In genomic region chr8:122395291-122395690, GRCm38 (mm10) we compare ENCODE assay signal across 37 mouse cellular contexts. TPM values are rescaled to one million over a fixed set of nuclear protein-coding genes. Genes with fewer than 3 reads are reported as not detected.
DNase-seq lines count a peak whose midpoint lies in the region; ATAC-seq and TF ChIP-seq lines count a peak whose summit lies in the region.
"Had no signal": no experiment of that assay in that cellular context is flagged by ENCODE, and none has a peak within 500 bp of the region (broad histone marks: within the 10 kb centered on the region; RNA-seq: fewer than 3 reads in every experiment).

No protein-coding gene starts in this region.

- no peaks in the 10 kb centered on the region for H3K27me3 ChIP-seq in midbrain, postnatal 0 days (ENCODE audit: insufficient read depth, low read length)
- H3K27me3 ChIP-seq in midbrain, embryonic 15.5 days (replicated peaks), result no peaks in the 10 kb centered on the region
- H3K27me3 ChIP-seq in forebrain, embryonic 16.5 days (replicated peaks; ENCODE audit: control insufficient read depth, insufficient read depth, low read length), result no peaks in the 10 kb centered on the region
- H3K27me3 ChIP-seq: CH12.LX; intestine, embryonic 15.5 days; liver, embryonic 12.5 days; megakaryocyte, embryonic 14.5 days; midbrain, embryonic 13.5 days had no signal

- no peak overlapping the region for H3K27ac ChIP-seq in midbrain, postnatal 0 days (ENCODE audit: low read depth, low read length)
- H3K27ac ChIP-seq in midbrain, embryonic 15.5 days, result no peak overlapping the region
- H3K27ac ChIP-seq in forebrain, embryonic 16.5 days (ENCODE audit: low read length), result no peak overlapping the region
- H3K27ac ChIP-seq: hindbrain, embryonic 10.5 days; intestine, embryonic 15.5 days; kidney, postnatal 0 days; liver, embryonic 12.5 days; midbrain, embryonic 13.5 days had no signal

- TF ChIP-seq CTCF in midbrain, postnatal 0 days (IDR thresholded peaks at IDR 0.05), result no peak

- no peak for DNase-seq in cerebellum, postnatal 4 days (ENCODE audit: low spot score in 2 of 2)
- DNase-seq in midbrain, postnatal 0 days (ENCODE audit: low spot score), result peak; percentile 21
- DNase-seq in cerebellum, adult 9-10 months, result peak; percentile 80
- DNase-seq in cerebellum, postnatal 36 days, result peak; percentile 45 to 54
- DNase-seq: adrenal gland, adult 8-10 months; forebrain, postnatal 0 days; gastrocnemius, postnatal 14 days; heart, postnatal 14 days; kidney, adult 2 months; kidney, postnatal 4 days; liver, postnatal 0 days; lung, postnatal 4 days; thymus, adult 2 months; thymus, postnatal 4 days had no signal

- H3K36me3 ChIP-seq in midbrain, postnatal 0 days (ENCODE audit: insufficient read depth, low read length), result peaks cover 46% of the 10 kb centered on the region
- peaks cover 43% of the 10 kb centered on the region for H3K36me3 ChIP-seq in midbrain, embryonic 15.5 days (replicated peaks)
- H3K36me3 ChIP-seq in forebrain, embryonic 16.5 days (ENCODE audit: control insufficient read depth, insufficient read depth), result peaks cover 18% of the 10 kb centered on the region

- WGBS in midbrain, postnatal 0 days, result 81% methylated on average over 6 of the region's 6 CpGs
- WGBS in midbrain, embryonic 15.5 days, result 86% methylated on average over 6 of the region's 6 CpGs
- WGBS in forebrain, embryonic 16.5 days, result 81% methylated on average over 6 of the region's 6 CpGs

- peak; percentile 66; the same call in 1 of the 2 replicates for ATAC-seq in cerebellum, adult (ENCODE audit: insufficient number of reproducible peaks, low FRiP score, low TSS enrichment)
- ATAC-seq in midbrain, postnatal 0 days (ENCODE audit: low FRiP score), result no peak
- no peak for ATAC-seq in midbrain, embryonic 15.5 days (replicated peaks)
- no peak for ATAC-seq in frontal cortex, adult (ENCODE audit: low TSS enrichment)
- no peak for ATAC-seq in forebrain, embryonic 16.5 days
- ATAC-seq: activated CD4-positive, CD25-positive, alpha-beta regulatory T cell, adult 4 months; forebrain, postnatal 0 days; hindbrain, embryonic 16.5 days; intestine, embryonic 15.5 days; liver, embryonic 12.5 days; liver, postnatal 0 days; midbrain, embryonic 13.5 days had no signal

- H3K4me3 ChIP-seq in midbrain, postnatal 0 days (ENCODE audit: low read depth, low read length), result no peak overlapping the region
- no peak overlapping the region for H3K4me3 ChIP-seq in midbrain, embryonic 15.5 days
- no peak overlapping the region for H3K4me3 ChIP-seq in forebrain, embryonic 16.5 days (replicated peaks; ENCODE audit: low read length)
- H3K4me3 ChIP-seq: erythroblast, embryonic 14.5 days; hindbrain, embryonic 10.5 days; intestine, embryonic 15.5 days; liver, embryonic 12.5 days; megakaryocyte, embryonic 14.5 days; midbrain, embryonic 13.5 days had no signal

- no peaks in the 10 kb centered on the region for H3K9me3 ChIP-seq in midbrain, postnatal 0 days (ENCODE audit: low read length)
- no peaks in the 10 kb centered on the region for H3K9me3 ChIP-seq in midbrain, embryonic 15.5 days
- H3K9me3 ChIP-seq in forebrain, embryonic 16.5 days (ENCODE audit: control insufficient read depth, low read length), result no peaks in the 10 kb centered on the region
- H3K9me3 ChIP-seq: hindbrain, embryonic 10.5 days; intestine, embryonic 15.5 days; liver, embryonic 12.5 days; megakaryocyte, embryonic 14.5 days; midbrain, embryonic 13.5 days had no signal

- no peaks in the 10 kb centered on the region for H3K4me1 ChIP-seq in midbrain, postnatal 0 days (ENCODE audit: insufficient read depth, low read length)
- H3K4me1 ChIP-seq in midbrain, embryonic 15.5 days, result no peaks in the 10 kb centered on the region
- no peaks in the 10 kb centered on the region for H3K4me1 ChIP-seq in forebrain, embryonic 16.5 days (replicated peaks; ENCODE audit: control insufficient read depth, insufficient read depth, low read length)
- H3K4me1 ChIP-seq: hindbrain, embryonic 10.5 days; intestine, embryonic 15.5 days; liver, embryonic 12.5 days; midbrain, embryonic 13.5 days had no signal

- H3K4me2 ChIP-seq in midbrain, postnatal 0 days (ENCODE audit: low read depth, low read length, poor library complexity, severe bottlenecking), result no peak overlapping the region
- no peak overlapping the region for H3K4me2 ChIP-seq in midbrain, embryonic 15.5 days
- H3K4me2 ChIP-seq in forebrain, embryonic 16.5 days (ENCODE audit: low read length), result no peak overlapping the region
- H3K4me2 ChIP-seq: intestine, embryonic 15.5 days; liver, embryonic 12.5 days; midbrain, embryonic 13.5 days had no signal

- H3K9ac ChIP-seq in midbrain, postnatal 0 days (replicated peaks; ENCODE audit: low read length, poor library complexity, severe bottlenecking), result no peak overlapping the region
- no peak overlapping the region for H3K9ac ChIP-seq in midbrain, embryonic 15.5 days
- H3K9ac ChIP-seq in forebrain, embryonic 16.5 days (replicated peaks; ENCODE audit: low read depth, low read length), result no peak overlapping the region
- H3K9ac ChIP-seq: forebrain, postnatal 0 days; intestine, embryonic 15.5 days; liver, embryonic 12.5 days; liver, postnatal 0 days; midbrain, embryonic 13.5 days had no signal

RNA-seq across cellular contexts. Expression of gene Zc3h18, which starts 18.9 kb away (rescaled TPM):
- total RNA-seq in midbrain, postnatal 0 days (2014; rRNA removed), result 29.4 and 41.3 TPM in 2 replicates
- polyA plus RNA-seq in midbrain, postnatal 0 days (2015; fragmentation: Nextera tagmentation; extraction: Ambion mirVana), result 23.4 and 25.0 TPM in 2 replicates
- 38.9 and 41.3 TPM in 2 replicates for polyA plus RNA-seq in midbrain, embryonic 15.5 days (2015; fragmentation: Nextera tagmentation; extraction: Ambion mirVana)
- polyA plus RNA-seq in forebrain, embryonic 16.5 days (2015; fragmentation: Nextera tagmentation; extraction: Ambion mirVana), result 44.7 and 47.5 TPM in 2 replicates

RNA-seq across cellular contexts. Expression of gene Il17c, which starts 26.5 kb away (rescaled TPM):
- total RNA-seq in midbrain, postnatal 0 days (2014; rRNA removed), result not detected in 2 replicates
- polyA plus RNA-seq in midbrain, postnatal 0 days (2015; fragmentation: Nextera tagmentation; extraction: Ambion mirVana), result 0.37 TPM in 1 of 2 replicates, not detected in the other
- 0.26 TPM in 1 of 2 replicates, not detected in the other for polyA plus RNA-seq in midbrain, embryonic 15.5 days (2015; fragmentation: Nextera tagmentation; extraction: Ambion mirVana)
- 0.61 TPM in 1 of 2 replicates, not detected in the other for polyA plus RNA-seq in forebrain, embryonic 16.5 days (2015; fragmentation: Nextera tagmentation; extraction: Ambion mirVana)
- total RNA-seq: CH12.LX; ES-E14; gastrocnemius, postnatal 14 days; granulocyte monocyte progenitor cell, adult 5-6 weeks; heart, postnatal 14 days; left cerebral cortex, postnatal 36 days had no signal
- polyA plus RNA-seq: activated CD4-positive, CD25-positive, alpha-beta regulatory T cell, adult 4 months; embryonic facial prominence, embryonic 14.5 days; erythroblast, embryonic 14.5 days; forebrain, embryonic 11.5 days; forebrain, postnatal 0 days; heart, embryonic 14.5 days; hindbrain, embryonic 10.5 days; hindbrain, embryonic 16.5 days; intestine, embryonic 15.5 days; kidney, postnatal 0 days; liver, embryonic 12.5 days; liver, postnatal 0 days; lung, embryonic 16.5 days; midbrain, embryonic 13.5 days had no signal

RNA-seq across cellular contexts. Expression of gene Trhr2, which starts 34.7 kb away (rescaled TPM):
- total RNA-seq in midbrain, postnatal 0 days (2014; rRNA removed), result 0.93 and 3.5 TPM in 2 replicates
- 0.15 and 0.37 TPM in 2 replicates for polyA plus RNA-seq in midbrain, postnatal 0 days (2015; fragmentation: Nextera tagmentation; extraction: Ambion mirVana)
- not detected in 2 replicates for polyA plus RNA-seq in midbrain, embryonic 15.5 days (2015; fragmentation: Nextera tagmentation; extraction: Ambion mirVana)
- not detected in 2 replicates for polyA plus RNA-seq in forebrain, embryonic 16.5 days (2015; fragmentation: Nextera tagmentation; extraction: Ambion mirVana)
- total RNA-seq: adrenal gland, adult 8-10 months; ES-E14; forebrain, postnatal 0 days; gastrocnemius, postnatal 14 days; granulocyte monocyte progenitor cell, adult 5-6 weeks; heart, postnatal 14 days had no signal
- polyA plus RNA-seq: activated CD4-positive, CD25-positive, alpha-beta regulatory T cell, adult 4 months; embryonic facial prominence, embryonic 14.5 days; erythroblast, embryonic 14.5 days; forebrain, embryonic 11.5 days; heart, embryonic 14.5 days; hindbrain, embryonic 10.5 days; intestine, embryonic 15.5 days; kidney, postnatal 0 days; liver, embryonic 12.5 days; liver, postnatal 0 days; lung, embryonic 16.5 days; midbrain, embryonic 13.5 days; neural tube, embryonic 11.5 days had no signal

RNA-seq across cellular contexts. Expression of gene Cyba, which starts 37.4 kb away (rescaled TPM):
- total RNA-seq in midbrain, postnatal 0 days (2014; rRNA removed), result 23.1 and 27.7 TPM in 2 replicates
- polyA plus RNA-seq in midbrain, postnatal 0 days (2015; fragmentation: Nextera tagmentation; extraction: Ambion mirVana), result 35.6 and 40.4 TPM in 2 replicates
- polyA plus RNA-seq in midbrain, embryonic 15.5 days (2015; fragmentation: Nextera tagmentation; extraction: Ambion mirVana), result 33.6 and 35.1 TPM in 2 replicates
- polyA plus RNA-seq in forebrain, embryonic 16.5 days (2015; fragmentation: Nextera tagmentation; extraction: Ambion mirVana), result 25.1 and 30.5 TPM in 2 replicates
- polyA plus RNA-seq: C2C12 had no signal

RNA-seq across cellular contexts. Expression of gene Mvd, which starts 47.9 kb away (rescaled TPM):
- total RNA-seq in midbrain, postnatal 0 days (2014; rRNA removed), result 57.1 and 94.5 TPM in 2 replicates
- 62.1 and 66.8 TPM in 2 replicates for polyA plus RNA-seq in midbrain, postnatal 0 days (2015; fragmentation: Nextera tagmentation; extraction: Ambion mirVana)
- polyA plus RNA-seq in midbrain, embryonic 15.5 days (2015; fragmentation: Nextera tagmentation; extraction: Ambion mirVana), result 62.3 and 68.3 TPM in 2 replicates
- 51.0 and 60.0 TPM in 2 replicates for polyA plus RNA-seq in forebrain, embryonic 16.5 days (2015; fragmentation: Nextera tagmentation; extraction: Ambion mirVana)

Comparison
In these comparisons a context has a peak if more than half of its experiments do, and no peak if none do; other contexts are left out.
1. DNase-seq: peak in midbrain, postnatal 0 days (single experiment), cerebellum, adult 9-10 months (single experiment) and cerebellum, postnatal 36 days (2 of 2); none in cerebellum, postnatal 4 days (0 of 2).